Mouse (Mus musculus): ENCODE measurements around the gene Ubxn7. TPM values are rescaled to one million over a fixed set of nuclear protein-coding genes. Genes with fewer than 3 reads are reported as not detected.
A peak's percentile ranks its signal among the peaks of the same experiment; 100 is the strongest.

The Ubxn7 gene
- polyA plus RNA-seq, 1 experiment from 2014 or later = 30.6 TPM

GRCm38 (mm10) chr16:32337001-32337400 lies 4.9 kb downstream of the Ubxn7 start:
- DNase-seq (ENCODE audit: low spot score) (no peak), ATAC-seq (replicated peaks; ENCODE audit: insufficient number of reproducible peaks, low FRiP score, low TSS enrichment, low read depth) (no peak)
- Histone ChIP-seq H3K4me2 (ENCODE audit: low read depth, low read length) (no peak overlapping the region), H3K27me3 (ENCODE audit: control insufficient read depth, insufficient read depth, low read length) (no peaks in the 10 kb centered on the region), H3K36me3 (replicated peaks; ENCODE audit: control insufficient read depth, insufficient read depth, low read depth, low read length) (no peaks in the 10 kb centered on the region), H3K27ac (replicated peaks; ENCODE audit: low read depth, low read length) (no peak overlapping the region), H3K9me3 (replicated peaks; ENCODE audit: control insufficient read depth, low read length) (no peaks in the 10 kb centered on the region), H3K9ac (replicated peaks; ENCODE audit: low read length) (no peak overlapping the region), H3K4me3 (ENCODE audit: low read depth, low read length) (no peak overlapping the region), H3K4me1 (ENCODE audit: control insufficient read depth, insufficient read depth, low read length) (no peaks in the 10 kb centered on the region)

GRCm38 (mm10) chr16:32340451-32340850 lies 8.4 kb downstream of the Ubxn7 start:
- H3K27ac ChIP-seq (replicated peaks; ENCODE audit: low read depth, low read length) = no peak overlapping the region
- H3K4me3 ChIP-seq (ENCODE audit: low read depth, low read length) = no peak overlapping the region
- WGBS = 91% methylated on average over 1 of the region's 1 CpGs
- no peaks in the 10 kb centered on the region for H3K9me3 ChIP-seq (replicated peaks; ENCODE audit: control insufficient read depth, low read length)
- H3K4me1 ChIP-seq (ENCODE audit: control insufficient read depth, insufficient read depth, low read length) = no peaks in the 10 kb centered on the region
- H3K4me2 ChIP-seq (ENCODE audit: low read depth, low read length) = no peak overlapping the region
- H3K36me3 ChIP-seq (replicated peaks; ENCODE audit: control insufficient read depth, insufficient read depth, low read depth, low read length) = no peaks in the 10 kb centered on the region
- ATAC-seq (replicated peaks; ENCODE audit: insufficient number of reproducible peaks, low FRiP score, low TSS enrichment, low read depth) = no peak
- no peak for DNase-seq (ENCODE audit: low spot score)
- no peaks in the 10 kb centered on the region for H3K27me3 ChIP-seq (ENCODE audit: control insufficient read depth, insufficient read depth, low read length)
- H3K9ac ChIP-seq (replicated peaks; ENCODE audit: low read length) = no peak overlapping the region

GRCm38 (mm10) chr16:32345521-32345920 lies 13.5 kb downstream of the Ubxn7 start:
- no peaks in the 10 kb centered on the region for H3K36me3 ChIP-seq (replicated peaks; ENCODE audit: control insufficient read depth, insufficient read depth, low read depth, low read length)
- no peak overlapping the region for H3K4me2 ChIP-seq (ENCODE audit: low read depth, low read length)
- ATAC-seq (replicated peaks; ENCODE audit: insufficient number of reproducible peaks, low FRiP score, low TSS enrichment, low read depth) = no peak
- H3K4me3 ChIP-seq (ENCODE audit: low read depth, low read length) = no peak overlapping the region
- H3K27me3 ChIP-seq (ENCODE audit: control insufficient read depth, insufficient read depth, low read length) = no peaks in the 10 kb centered on the region
- H3K9me3 ChIP-seq (replicated peaks; ENCODE audit: control insufficient read depth, low read length) = no peaks in the 10 kb centered on the region
- no peak overlapping the region for H3K27ac ChIP-seq (replicated peaks; ENCODE audit: low read depth, low read length)
- no peaks in the 10 kb centered on the region for H3K4me1 ChIP-seq (ENCODE audit: control insufficient read depth, insufficient read depth, low read length)
- no peak for DNase-seq (ENCODE audit: low spot score)
- no peak overlapping the region for H3K9ac ChIP-seq (replicated peaks; ENCODE audit: low read length)

GRCm38 (mm10) chr16:32350776-32351175 lies 18.7 kb downstream of the Ubxn7 start:
- DNase-seq (ENCODE audit: low spot score) = no peak
- H3K9ac ChIP-seq (replicated peaks; ENCODE audit: low read length) = no peak overlapping the region
- H3K36me3 ChIP-seq (replicated peaks; ENCODE audit: control insufficient read depth, insufficient read depth, low read depth, low read length) = peaks cover 4% of the 10 kb centered on the region
- H3K4me2 ChIP-seq (ENCODE audit: low read depth, low read length) = no peak overlapping the region
- H3K4me3 ChIP-seq (ENCODE audit: low read depth, low read length) = no peak overlapping the region
- no peaks in the 10 kb centered on the region for H3K27me3 ChIP-seq (ENCODE audit: control insufficient read depth, insufficient read depth, low read length)
- no peak overlapping the region for H3K27ac ChIP-seq (replicated peaks; ENCODE audit: low read depth, low read length)
- 90% methylated on average over 3 of the region's 3 CpGs for WGBS
- no peaks in the 10 kb centered on the region for H3K4me1 ChIP-seq (ENCODE audit: control insufficient read depth, insufficient read depth, low read length)
- ATAC-seq (replicated peaks; ENCODE audit: insufficient number of reproducible peaks, low FRiP score, low TSS enrichment, low read depth) = no peak
- no peaks in the 10 kb centered on the region for H3K9me3 ChIP-seq (replicated peaks; ENCODE audit: control insufficient read depth, low read length)

- Histone ChIP-seq H3K4me3 (ENCODE audit: low read depth, low read length) (no peak overlapping the region), H3K27me3 (ENCODE audit: control insufficient read depth, insufficient read depth, low read length) (no peaks in the 10 kb centered on the region), H3K9ac (replicated peaks; ENCODE audit: low read length) (no peak overlapping the region), H3K4me1 (ENCODE audit: control insufficient read depth, insufficient read depth, low read length) (no peaks in the 10 kb centered on the region), H3K9me3 (replicated peaks; ENCODE audit: control insufficient read depth, low read length) (no peaks in the 10 kb centered on the region), H3K27ac (replicated peaks; ENCODE audit: low read depth, low read length) (no peak overlapping the region), H3K36me3 (replicated peaks; ENCODE audit: control insufficient read depth, insufficient read depth, low read depth, low read length) (peaks cover 3% of the 10 kb centered on the region; the same call in 1 of the 2 replicates), H3K4me2 (ENCODE audit: low read depth, low read length) (no peak overlapping the region)
- ATAC-seq (replicated peaks; ENCODE audit: insufficient number of reproducible peaks, low FRiP score, low TSS enrichment, low read depth) = no peak
- WGBS = 84% methylated on average over 2 of the region's 2 CpGs
- DNase-seq (ENCODE audit: low spot score) = no peak
Measured at GRCm38 (mm10) chr16:32363530-32363929, 31.5 kb downstream of the Ubxn7 start.

- DNase-seq (ENCODE audit: low spot score) (peak; percentile 25), ATAC-seq (replicated peaks; ENCODE audit: insufficient number of reproducible peaks, low FRiP score, low TSS enrichment, low read depth) (no peak)
- H3K9ac ChIP-seq (replicated peaks; ENCODE audit: low read length) = no peak overlapping the region
Measured at GRCm38 (mm10) chr16:32371351-32371750, 39.3 kb downstream of the Ubxn7 start.

GRCm38 (mm10) chr16:32379575-32379974 lies 47.5 kb downstream of the Ubxn7 start:
- Histone ChIP-seq H3K27me3 (ENCODE audit: control insufficient read depth, insufficient read depth, low read length) (no peaks in the 10 kb centered on the region), H3K36me3 (replicated peaks; ENCODE audit: control insufficient read depth, insufficient read depth, low read depth, low read length) (peaks cover 14% of the 10 kb centered on the region), H3K27ac (replicated peaks; ENCODE audit: low read depth, low read length) (no peak overlapping the region), H3K4me1 (ENCODE audit: control insufficient read depth, insufficient read depth, low read length) (no peaks in the 10 kb centered on the region), H3K9ac (replicated peaks; ENCODE audit: low read length) (no peak overlapping the region), H3K9me3 (replicated peaks; ENCODE audit: control insufficient read depth, low read length) (no peaks in the 10 kb centered on the region), H3K4me3 (ENCODE audit: low read depth, low read length) (no peak overlapping the region), H3K4me2 (ENCODE audit: low read depth, low read length) (no peak overlapping the region)
- 95% methylated on average over 2 of the region's 2 CpGs for WGBS
- DNase-seq (ENCODE audit: low spot score) = no peak
- no peak for ATAC-seq (replicated peaks; ENCODE audit: insufficient number of reproducible peaks, low FRiP score, low TSS enrichment, low read depth)

More at GRCm38 (mm10) chr16:32371351-32371750, 39.3 kb downstream of the Ubxn7 start:
- Histone ChIP-seq H3K27me3 (ENCODE audit: control insufficient read depth, insufficient read depth, low read length) (no peaks in the 10 kb centered on the region), H3K4me3 (ENCODE audit: low read depth, low read length) (no peak overlapping the region), H3K9me3 (replicated peaks; ENCODE audit: control insufficient read depth, low read length) (no peaks in the 10 kb centered on the region), H3K4me2 (ENCODE audit: low read depth, low read length) (no peak overlapping the region), H3K36me3 (replicated peaks; ENCODE audit: control insufficient read depth, insufficient read depth, low read depth, low read length) (no peaks in the 10 kb centered on the region; the same call in 1 of the 2 replicates), H3K4me1 (ENCODE audit: control insufficient read depth, insufficient read depth, low read length) (no peaks in the 10 kb centered on the region), H3K27ac (replicated peaks; ENCODE audit: low read depth, low read length) (no peak overlapping the region)
- 94% methylated on average over 4 of the region's 4 CpGs for WGBS

GRCm38 (mm10) chr16:32382901-32383300 lies 50.8 kb downstream of the Ubxn7 start:
- no peak for DNase-seq (ENCODE audit: low spot score)
- no peak overlapping the region for H3K9ac ChIP-seq (replicated peaks; ENCODE audit: low read length)
- H3K4me1 ChIP-seq (ENCODE audit: control insufficient read depth, insufficient read depth, low read length) = no peaks in the 10 kb centered on the region
- no peak overlapping the region for H3K4me2 ChIP-seq (ENCODE audit: low read depth, low read length)
- no peak overlapping the region for H3K4me3 ChIP-seq (ENCODE audit: low read depth, low read length)
- H3K9me3 ChIP-seq (replicated peaks; ENCODE audit: control insufficient read depth, low read length) = no peaks in the 10 kb centered on the region
- H3K27ac ChIP-seq (replicated peaks; ENCODE audit: low read depth, low read length) = no peak overlapping the region
- ATAC-seq (replicated peaks; ENCODE audit: insufficient number of reproducible peaks, low FRiP score, low TSS enrichment, low read depth) = no peak
- peaks cover 10% of the 10 kb centered on the region for H3K36me3 ChIP-seq (replicated peaks; ENCODE audit: control insufficient read depth, insufficient read depth, low read depth, low read length)
- H3K27me3 ChIP-seq (ENCODE audit: control insufficient read depth, insufficient read depth, low read length) = no peaks in the 10 kb centered on the region
